Comparison of ENCODE assay signal across 11 mouse cellular contexts in the genomic region with DNA sequence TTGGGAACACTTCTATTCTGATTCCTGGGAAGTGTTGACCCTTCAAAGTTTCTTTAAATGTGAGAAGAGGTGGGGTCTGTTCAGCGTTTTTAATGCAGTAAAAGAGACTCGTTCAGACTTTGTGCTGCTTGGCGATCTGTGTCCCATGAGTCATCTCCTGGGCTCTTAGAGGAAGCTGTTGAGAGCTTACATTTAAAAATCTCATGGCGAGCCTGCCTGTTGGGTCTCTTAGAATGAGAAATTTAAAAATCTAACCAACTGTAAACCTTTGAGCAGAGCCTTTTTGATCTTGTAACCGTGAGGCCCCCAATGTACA. TPM values are rescaled to one million over a fixed set of nuclear protein-coding genes. Genes with fewer than 3 reads are reported as not detected.
A peak's percentile ranks its signal among the peaks of the same experiment; 100 is the strongest.
DNase-seq lines count a peak whose midpoint lies in the region; ATAC-seq and TF ChIP-seq lines count a peak whose summit lies in the region.
"Had no signal": no experiment of that assay in that cellular context is flagged by ENCODE, and none has a peak within 500 bp of the region (broad histone marks: within the 10 kb centered on the region; RNA-seq: fewer than 3 reads in every experiment).

No protein-coding gene starts in this region.

- H3K27me3 ChIP-seq in kidney, embryonic 14.5 days (ENCODE audit: control insufficient read depth, insufficient read depth, low read length), result no peaks in the 10 kb centered on the region
- H3K27me3 ChIP-seq in embryonic facial prominence, embryonic 13.5 days, result no peaks in the 10 kb centered on the region
- H3K27me3 ChIP-seq in liver, embryonic 13.5 days, result no peaks in the 10 kb centered on the region
- H3K27me3 ChIP-seq in forebrain, embryonic 16.5 days (replicated peaks; ENCODE audit: control insufficient read depth, insufficient read depth, low read length), result 0 out of 2 replicates have a peak, but pooled peaks cover 3% of the 10 kb centered on the region

- WGBS in kidney, embryonic 14.5 days, result 24% methylated on average over 5 of the region's 5 CpGs
- 47% methylated on average over 5 of the region's 5 CpGs for WGBS in embryonic facial prominence, embryonic 13.5 days
- 19% methylated on average over 5 of the region's 5 CpGs for WGBS in liver, embryonic 13.5 days (ENCODE audit: insufficient replicate concordance)
- 59% methylated on average over 5 of the region's 5 CpGs for WGBS in forebrain, embryonic 16.5 days
- WGBS in lung, adult 2 months, result 46% methylated on average over 5 of the region's 5 CpGs

- ATAC-seq in kidney, embryonic 14.5 days (ENCODE audit: low FRiP score, low TSS enrichment), result no peak
- no peak for ATAC-seq in embryonic facial prominence, embryonic 13.5 days (ENCODE audit: insufficient number of reproducible peaks, insufficient read depth, low FRiP score, low TSS enrichment, low read depth)
- ATAC-seq in liver, embryonic 13.5 days (ENCODE audit: low read depth), result no peak
- ATAC-seq in forebrain, embryonic 16.5 days, result no peak

- DNase-seq in kidney, postnatal 14 days, result no peak
- peak; percentile 71 for DNase-seq in NIH3T3 (ENCODE audit: low read depth)
- DNase-seq in liver, embryonic 13.5 days, result no peak
- DNase-seq in lung, adult 2 months, result no peak
- no peak for DNase-seq in adrenal gland, postnatal 10 days
- DNase-seq: adrenal gland, postnatal 36 days; cerebellum, postnatal 10 days had no signal

- H3K9me3 ChIP-seq in kidney, embryonic 14.5 days (ENCODE audit: control insufficient read depth, low read length), result no peaks in the 10 kb centered on the region
- no peaks in the 10 kb centered on the region for H3K9me3 ChIP-seq in embryonic facial prominence, embryonic 13.5 days
- no peaks in the 10 kb centered on the region for H3K9me3 ChIP-seq in liver, embryonic 13.5 days (replicated peaks)
- no peaks in the 10 kb centered on the region for H3K9me3 ChIP-seq in forebrain, embryonic 16.5 days (ENCODE audit: control insufficient read depth, low read length)
- H3K9me3 ChIP-seq: G1E had no signal

- no peak for TF ChIP-seq CTCF in lung, adult 2 months (IDR thresholded peaks at IDR 0.05; ENCODE audit: insufficient read depth, low read length)

- H3K4me1 ChIP-seq in kidney, embryonic 14.5 days (ENCODE audit: control insufficient read depth, insufficient read depth, low read length), result peaks cover 28% of the 10 kb centered on the region
- H3K4me1 ChIP-seq in embryonic facial prominence, embryonic 13.5 days, result peaks cover 50% of the 10 kb centered on the region
- H3K4me1 ChIP-seq in liver, embryonic 13.5 days (replicated peaks), result peaks cover 38% of the 10 kb centered on the region
- 0 out of 2 replicates have a peak, but pooled peaks cover 2% of the 10 kb centered on the region for H3K4me1 ChIP-seq in forebrain, embryonic 16.5 days (replicated peaks; ENCODE audit: control insufficient read depth, insufficient read depth, low read length)
- H3K4me1 ChIP-seq in lung, adult 2 months (ENCODE audit: control insufficient read depth, insufficient read depth, low read length), result no peaks in the 10 kb centered on the region; the same call in 1 of the 2 replicates

- no peak overlapping the region for H3K9ac ChIP-seq in kidney, embryonic 14.5 days (ENCODE audit: low read depth, low read length)
- no peak overlapping the region for H3K9ac ChIP-seq in embryonic facial prominence, embryonic 13.5 days
- H3K9ac ChIP-seq in liver, embryonic 13.5 days, result 0 out of 2 replicates have a peak overlapping the region, but pooled peaks have one; percentile 18
- no peak overlapping the region for H3K9ac ChIP-seq in forebrain, embryonic 16.5 days (replicated peaks; ENCODE audit: low read depth, low read length)

- no peak for TF ChIP-seq POLR2A in lung, adult 2 months (IDR thresholded peaks at IDR 0.05; ENCODE audit: borderline replicate concordance, extremely low read depth, low read depth, low read length)

- peaks cover 3% of the 10 kb centered on the region; the same call in 1 of the 2 replicates for H3K36me3 ChIP-seq in kidney, embryonic 14.5 days (ENCODE audit: control insufficient read depth, insufficient read depth, low read length)
- H3K36me3 ChIP-seq in embryonic facial prominence, embryonic 13.5 days, result peaks cover 44% of the 10 kb centered on the region
- peaks cover 4% of the 10 kb centered on the region; the same call in 1 of the 2 replicates for H3K36me3 ChIP-seq in liver, embryonic 13.5 days
- H3K36me3 ChIP-seq in forebrain, embryonic 16.5 days (ENCODE audit: control insufficient read depth, insufficient read depth), result no peaks in the 10 kb centered on the region
- H3K36me3 ChIP-seq: G1E had no signal

- H3K27ac ChIP-seq in kidney, embryonic 14.5 days (ENCODE audit: low read depth, low read length), result peak overlapping the region; percentile 80; the same call in 1 of the 2 replicates
- peak overlapping the region; percentile 83; the same call in 1 of the 2 replicates for H3K27ac ChIP-seq in embryonic facial prominence, embryonic 13.5 days
- H3K27ac ChIP-seq in liver, embryonic 13.5 days, result peak overlapping the region; percentile 67
- H3K27ac ChIP-seq in forebrain, embryonic 16.5 days (ENCODE audit: low read length), result no peak overlapping the region

- H3K4me2 ChIP-seq in kidney, embryonic 14.5 days (replicated peaks; ENCODE audit: low read depth, low read length), result no peak overlapping the region
- H3K4me2 ChIP-seq in embryonic facial prominence, embryonic 13.5 days, result no peak overlapping the region
- peak overlapping the region; percentile 42; the same call in 1 of the 2 replicates for H3K4me2 ChIP-seq in liver, embryonic 13.5 days
- H3K4me2 ChIP-seq in forebrain, embryonic 16.5 days (ENCODE audit: low read length), result no peak overlapping the region

- H3K4me3 ChIP-seq in kidney, embryonic 14.5 days (ENCODE audit: low read length), result no peak overlapping the region
- H3K4me3 ChIP-seq in embryonic facial prominence, embryonic 13.5 days, result no peak overlapping the region
- H3K4me3 ChIP-seq in liver, embryonic 13.5 days (replicated peaks), result no peak overlapping the region
- no peak overlapping the region for H3K4me3 ChIP-seq in forebrain, embryonic 16.5 days (replicated peaks; ENCODE audit: low read length)
- no peak overlapping the region for H3K4me3 ChIP-seq in lung, adult 2 months (replicated peaks; ENCODE audit: extremely low read depth, low read depth, low read length)

RNA-seq across cellular contexts. Expression of a gene that starts 43.9 kb away (rescaled TPM):
- 49.7 and 72.2 TPM in 2 replicates for polyA plus RNA-seq in kidney, embryonic 14.5 days (2014; fragmentation: Nextera tagmentation; extraction: Ambion mirVana)
- 57.4 and 62.5 TPM in 2 replicates for polyA plus RNA-seq in embryonic facial prominence, embryonic 13.5 days (2015; fragmentation: Nextera tagmentation; extraction: Ambion mirVana)
- 51.1 and 58.1 TPM in 2 replicates for polyA plus RNA-seq in liver, embryonic 13.5 days (2015; fragmentation: Nextera tagmentation; extraction: Ambion mirVana)
- 30.9 and 32.6 TPM in 2 replicates for polyA plus RNA-seq in forebrain, embryonic 16.5 days (2015; fragmentation: Nextera tagmentation; extraction: Ambion mirVana)
- polyA plus RNA-seq in lung, adult 2 months (2012; rRNA removed), result 4.5 and 4.7 TPM in 2 replicates
- 10 to 100 TPM; 31.9 to 36.4 TPM for total RNA-seq in adrenal gland, postnatal 10 days (2021)
